ENCODE assay signal across 19 mouse cellular contexts in genomic region chr16:94314626-94315025, GRCm38 (mm10). TPM values are rescaled to one million over a fixed set of nuclear protein-coding genes. Genes with fewer than 3 reads are reported as not detected.
A peak's percentile ranks its signal among the peaks of the same experiment; 100 is the strongest.
DNase-seq lines count a peak whose midpoint lies in the region; ATAC-seq and TF ChIP-seq lines count a peak whose summit lies in the region.
"Had no signal": no experiment of that assay in that cellular context is flagged by ENCODE, and none has a peak within 500 bp of the region (broad histone marks: within the 10 kb centered on the region; RNA-seq: fewer than 3 reads in every experiment).

No protein-coding gene starts in this region.

- H3K36me3 ChIP-seq in forebrain, postnatal 0 days (ENCODE audit: insufficient read depth): no peaks in the 10 kb centered on the region
- no peaks in the 10 kb centered on the region for H3K36me3 ChIP-seq in forebrain, embryonic 12.5 days (replicated peaks)
- no peaks in the 10 kb centered on the region for H3K36me3 ChIP-seq in midbrain, embryonic 15.5 days (replicated peaks)
- no peaks in the 10 kb centered on the region for H3K36me3 ChIP-seq in midbrain, embryonic 16.5 days (ENCODE audit: control insufficient read depth, insufficient read depth, low read length)
- H3K36me3 ChIP-seq: embryonic facial prominence, embryonic 10.5 days; G1E; heart, embryonic 13.5 days had no signal

- peaks cover 9% of the 10 kb centered on the region for H3K4me1 ChIP-seq in cerebellum, adult 2 months (ENCODE audit: control insufficient read depth, insufficient read depth, low read length)
- 0 out of 2 replicates have a peak, but pooled peaks cover 6% of the 10 kb centered on the region for H3K4me1 ChIP-seq in forebrain, postnatal 0 days (ENCODE audit: insufficient read depth)
- peaks cover 7% of the 10 kb centered on the region for H3K4me1 ChIP-seq in forebrain, embryonic 12.5 days
- H3K4me1 ChIP-seq in midbrain, embryonic 15.5 days: peaks cover 20% of the 10 kb centered on the region
- H3K4me1 ChIP-seq in midbrain, embryonic 16.5 days (ENCODE audit: control insufficient read depth, insufficient read depth, low read length): peaks cover 16% of the 10 kb centered on the region

- peak overlapping the region; percentile 99 for H3K27ac ChIP-seq in cerebellum, adult 2 months (ENCODE audit: insufficient read depth, low read length)
- peak overlapping the region; percentile 99; the same call in 1 of the 2 replicates for H3K27ac ChIP-seq in forebrain, postnatal 0 days (ENCODE audit: low read depth, low read length)
- no peak overlapping the region for H3K27ac ChIP-seq in forebrain, embryonic 12.5 days
- H3K27ac ChIP-seq in layer of hippocampus, adult 2 months: peak overlapping the region; percentile 99; the same call in 1 of the 2 replicates
- H3K27ac ChIP-seq in midbrain, embryonic 15.5 days: peak overlapping the region; percentile 99; the same call in 1 of the 2 replicates
- H3K27ac ChIP-seq in midbrain, embryonic 16.5 days (ENCODE audit: low read length): no peak overlapping the region; the same call in 1 of the 2 replicates
- H3K27ac ChIP-seq: embryonic facial prominence, embryonic 10.5 days; heart, embryonic 13.5 days had no signal

- WGBS in cerebellum, adult 2 months: 88% methylated on average over 5 of the region's 5 CpGs
- 92% methylated on average over 5 of the region's 5 CpGs for WGBS in forebrain, postnatal 0 days
- 91% methylated on average over 5 of the region's 5 CpGs for WGBS in forebrain, embryonic 12.5 days
- WGBS in midbrain, embryonic 15.5 days: 88% methylated on average over 5 of the region's 5 CpGs
- WGBS in midbrain, embryonic 16.5 days: 92% methylated on average over 5 of the region's 5 CpGs

- no peak for ATAC-seq in forebrain, postnatal 0 days
- no peak for ATAC-seq in forebrain, embryonic 12.5 days (ENCODE audit: low FRiP score)
- ATAC-seq in midbrain, embryonic 15.5 days (replicated peaks): no peak
- ATAC-seq in midbrain, embryonic 16.5 days: no peak
- ATAC-seq: CD4-positive, CD25-positive, alpha-beta regulatory T cell, adult 4 months had no signal

- TF ChIP-seq POLR2A in cerebellum, adult 2 months (IDR thresholded peaks at IDR 0.05; ENCODE audit: borderline replicate concordance, insufficient read depth, low read length): no peak

- H3K9me3 ChIP-seq in forebrain, postnatal 0 days (ENCODE audit: low read length): no peaks in the 10 kb centered on the region
- no peaks in the 10 kb centered on the region for H3K9me3 ChIP-seq in forebrain, embryonic 12.5 days
- no peaks in the 10 kb centered on the region for H3K9me3 ChIP-seq in midbrain, embryonic 15.5 days
- no peaks in the 10 kb centered on the region for H3K9me3 ChIP-seq in midbrain, embryonic 16.5 days (replicated peaks; ENCODE audit: control insufficient read depth, low read length, poor library complexity, severe bottlenecking)
- H3K9me3 ChIP-seq: embryonic facial prominence, embryonic 10.5 days; G1E; heart, embryonic 13.5 days had no signal

- no peak overlapping the region for H3K4me3 ChIP-seq in cerebellum, adult 2 months (replicated peaks; ENCODE audit: insufficient read depth, low read depth, low read length)
- no peak overlapping the region for H3K4me3 ChIP-seq in forebrain, postnatal 0 days (ENCODE audit: low read depth, low read length)
- H3K4me3 ChIP-seq in forebrain, embryonic 12.5 days (replicated peaks): no peak overlapping the region
- H3K4me3 ChIP-seq in layer of hippocampus, adult 2 months: no peak overlapping the region
- H3K4me3 ChIP-seq in midbrain, embryonic 15.5 days: no peak overlapping the region
- no peak overlapping the region for H3K4me3 ChIP-seq in midbrain, embryonic 16.5 days (ENCODE audit: low read depth, low read length)

- no peak overlapping the region for H3K4me2 ChIP-seq in forebrain, postnatal 0 days (ENCODE audit: low read depth)
- H3K4me2 ChIP-seq in forebrain, embryonic 12.5 days: no peak overlapping the region
- H3K4me2 ChIP-seq in midbrain, embryonic 15.5 days: no peak overlapping the region
- no peak overlapping the region for H3K4me2 ChIP-seq in midbrain, embryonic 16.5 days (ENCODE audit: low read length)

- H3K27me3 ChIP-seq in cerebellum, adult 2 months (ENCODE audit: control insufficient read depth, insufficient read depth, low read length): no peaks in the 10 kb centered on the region
- H3K27me3 ChIP-seq in forebrain, postnatal 0 days (ENCODE audit: insufficient read depth, low read length): no peaks in the 10 kb centered on the region
- H3K27me3 ChIP-seq in forebrain, embryonic 12.5 days: peaks cover 4% of the 10 kb centered on the region; the same call in 1 of the 2 replicates
- no peaks in the 10 kb centered on the region for H3K27me3 ChIP-seq in midbrain, embryonic 15.5 days (replicated peaks)
- no peaks in the 10 kb centered on the region for H3K27me3 ChIP-seq in midbrain, embryonic 16.5 days (ENCODE audit: control insufficient read depth, insufficient read depth, low read depth, low read length)
- H3K27me3 ChIP-seq: heart, embryonic 13.5 days had no signal

- no peak for DNase-seq in cerebellum, adult 2 months
- no peak for DNase-seq in cerebellum, adult 8-10 months
- no peak for DNase-seq in forebrain, postnatal 0 days
- DNase-seq in layer of hippocampus, adult 2 months (ENCODE audit: low spot score in 2 of 2): no peak
- no peak for DNase-seq in layer of hippocampus, adult 11-12 months (ENCODE audit: low spot score)
- DNase-seq: adrenal gland, adult 8-10 months; adrenal gland, postnatal 36 days; B cell, adult 2 months; cerebellum, postnatal 10 days; gastrocnemius, postnatal 36 days; heart, adult 11 months; heart, postnatal 36 days had no signal

- no peak for TF ChIP-seq CTCF in cerebellum, adult 2 months (IDR thresholded peaks at IDR 0.05; ENCODE audit: borderline replicate concordance, insufficient read depth, low read depth, low read length)
- no peak for TF ChIP-seq CTCF in forebrain, postnatal 0 days (IDR thresholded peaks at IDR 0.05; ENCODE audit: low read depth)
- TF ChIP-seq CTCF in layer of hippocampus, adult 2 months (conservative IDR thresholded peaks at IDR 0.05): no peak

- H3K9ac ChIP-seq in forebrain, postnatal 0 days: no peak overlapping the region
- no peak overlapping the region for H3K9ac ChIP-seq in forebrain, embryonic 12.5 days
- H3K9ac ChIP-seq in midbrain, embryonic 15.5 days: no peak overlapping the region
- H3K9ac ChIP-seq in midbrain, embryonic 16.5 days (ENCODE audit: low read depth, low read length): no peak overlapping the region

RNA-seq across cellular contexts. Expression of gene Hlcs, which starts 1.3 kb away (rescaled TPM):
- 17.5 and 19.3 TPM in 2 replicates for polyA plus RNA-seq in cerebellum, adult 2 months (2012; rRNA removed)
- 5.5 and 6.8 TPM in 2 replicates for total RNA-seq in forebrain, postnatal 0 days (2014; rRNA removed)
- 2.7 and 5.8 TPM in 2 replicates for polyA plus RNA-seq in forebrain, postnatal 0 days (2015; fragmentation: Nextera tagmentation; extraction: Ambion mirVana)
- polyA plus RNA-seq in forebrain, embryonic 12.5 days (2016; fragmentation: Nextera tagmentation; extraction: Ambion mirVana): 13.1 and 13.6 TPM in 2 replicates
- total RNA-seq in layer of hippocampus, adult 2 months (2021): 10 to 100 TPM; 14.0 to 15.2 TPM
- 9.7 and 10.1 TPM in 2 replicates for polyA plus RNA-seq in midbrain, embryonic 15.5 days (2015; fragmentation: Nextera tagmentation; extraction: Ambion mirVana)
- polyA plus RNA-seq in midbrain, embryonic 16.5 days (2015; fragmentation: Nextera tagmentation; extraction: Ambion mirVana): 8.6 and 10.4 TPM in 2 replicates

RNA-seq across cellular contexts. Expression of gene Ripply3, which starts 13.6 kb away (rescaled TPM):
- 0.46 TPM in 2 replicates for polyA plus RNA-seq in cerebellum, adult 2 months (2012; rRNA removed)
- total RNA-seq in forebrain, postnatal 0 days (2014; rRNA removed): 0.14 and 0.69 TPM in 2 replicates
- polyA plus RNA-seq in forebrain, postnatal 0 days (2015; fragmentation: Nextera tagmentation; extraction: Ambion mirVana): 0.54 and 0.74 TPM in 2 replicates
- 3.3 and 4.2 TPM in 2 replicates for polyA plus RNA-seq in forebrain, embryonic 12.5 days (2016; fragmentation: Nextera tagmentation; extraction: Ambion mirVana)
- total RNA-seq in layer of hippocampus, adult 2 months (2021): under 1 TPM in 1 of 2 experiments, not detected in 1; 0.29 TPM
- polyA plus RNA-seq in midbrain, embryonic 15.5 days (2015; fragmentation: Nextera tagmentation; extraction: Ambion mirVana): 1.1 and 1.7 TPM in 2 replicates
- 0.46 and 1.2 TPM in 2 replicates for polyA plus RNA-seq in midbrain, embryonic 16.5 days (2015; fragmentation: Nextera tagmentation; extraction: Ambion mirVana)
- polyA plus RNA-seq: G1E had no signal

RNA-seq across cellular contexts. Expression of gene Ttc3, which starts 55.8 kb away (rescaled TPM):
- 295 and 301 TPM in 2 replicates for polyA plus RNA-seq in cerebellum, adult 2 months (2012; rRNA removed)
- 1,061 and 1,263 TPM in 2 replicates for total RNA-seq in forebrain, postnatal 0 days (2014; rRNA removed)
- 799 and 1,014 TPM in 2 replicates for polyA plus RNA-seq in forebrain, postnatal 0 days (2015; fragmentation: Nextera tagmentation; extraction: Ambion mirVana)
- polyA plus RNA-seq in forebrain, embryonic 12.5 days (2016; fragmentation: Nextera tagmentation; extraction: Ambion mirVana): 593 and 634 TPM in 2 replicates
- 100 to 1,000 TPM; 794 to 837 TPM for total RNA-seq in layer of hippocampus, adult 2 months (2021)
- polyA plus RNA-seq in midbrain, embryonic 15.5 days (2015; fragmentation: Nextera tagmentation; extraction: Ambion mirVana): 917 and 970 TPM in 2 replicates
- 1,007 and 1,053 TPM in 2 replicates for polyA plus RNA-seq in midbrain, embryonic 16.5 days (2015; fragmentation: Nextera tagmentation; extraction: Ambion mirVana)

RNA-seq across cellular contexts. Expression of gene Pigp, which starts 57.0 kb away (rescaled TPM):
- polyA plus RNA-seq in cerebellum, adult 2 months (2012; rRNA removed): 73.6 and 83.0 TPM in 2 replicates
- 87.1 and 88.3 TPM in 2 replicates for total RNA-seq in forebrain, postnatal 0 days (2014; rRNA removed)
- polyA plus RNA-seq in forebrain, postnatal 0 days (2015; fragmentation: Nextera tagmentation; extraction: Ambion mirVana): 133 and 151 TPM in 2 replicates
- 103 and 110 TPM in 2 replicates for polyA plus RNA-seq in forebrain, embryonic 12.5 days (2016; fragmentation: Nextera tagmentation; extraction: Ambion mirVana)
- 10 to 100 TPM; 39.8 to 42.8 TPM for total RNA-seq in layer of hippocampus, adult 2 months (2021)
- 110 and 114 TPM in 2 replicates for polyA plus RNA-seq in midbrain, embryonic 15.5 days (2015; fragmentation: Nextera tagmentation; extraction: Ambion mirVana)
- polyA plus RNA-seq in midbrain, embryonic 16.5 days (2015; fragmentation: Nextera tagmentation; extraction: Ambion mirVana): 113 and 135 TPM in 2 replicates

Comparison
In these comparisons a context has a peak if more than half of its experiments do, and no peak if none do; other contexts are left out.
1. H3K27ac ChIP-seq: peak in cerebellum, adult 2 months (single experiment), forebrain, postnatal 0 days (single experiment), layer of hippocampus, adult 2 months (single experiment) and midbrain, embryonic 15.5 days (single experiment); none in forebrain, embryonic 12.5 days (single experiment) and midbrain, embryonic 16.5 days (single experiment).